Mouse (Mus musculus): ENCODE measurements around the gene Trcg1.

Gene Trcg1

GRCm38 (mm10) chr9:57233142-57233541, 3.2 kb upstream of the Trcg1 start:
- DNase-seq (ENCODE audit: low spot score in 2 of 2), result no peak

GRCm38 (mm10) chr9:57233767-57234166, 2.6 kb upstream of the Trcg1 start:
- DNase-seq (ENCODE audit: low spot score in 2 of 2), result no peak

GRCm38 (mm10) chr9:57237705-57238104, 1.3 kb downstream of the Trcg1 start:
- DNase-seq (ENCODE audit: low spot score in 2 of 2), result no peak

GRCm38 (mm10) chr9:57238220-57238619, 1.9 kb downstream of the Trcg1 start:
- DNase-seq (ENCODE audit: low spot score in 2 of 2), result no peak

- no peak for DNase-seq (ENCODE audit: low spot score in 2 of 2)
These were observed 4.8 kb downstream of the Trcg1 start for GRCm38 (mm10) chr9:57241111-57241510.

GRCm38 (mm10) chr9:57242916-57243315, 6.6 kb downstream of the Trcg1 start:
- DNase-seq (ENCODE audit: low spot score in 2 of 2), result no peak

- DNase-seq (ENCODE audit: low spot score in 2 of 2), result no peak
These were observed 7.8 kb downstream of the Trcg1 start for GRCm38 (mm10) chr9:57244106-57244685.

- no peak for DNase-seq (ENCODE audit: low spot score in 2 of 2)
These were observed 10.1 kb downstream of the Trcg1 start for GRCm38 (mm10) chr9:57246482-57246881.

GRCm38 (mm10) chr9:57247201-57247671, 10.9 kb downstream of the Trcg1 start:
- DNase-seq (ENCODE audit: low spot score in 2 of 2), result no peak

- DNase-seq (ENCODE audit: low spot score in 2 of 2), result no peak
These were observed 11.9 kb downstream of the Trcg1 start for GRCm38 (mm10) chr9:57248030-57248942.

- no peak for DNase-seq (ENCODE audit: low spot score in 2 of 2)
These were observed 13.7 kb downstream of the Trcg1 start for GRCm38 (mm10) chr9:57250026-57250425.

GRCm38 (mm10) chr9:57251139-57251538, 14.8 kb downstream of the Trcg1 start:
- DNase-seq (ENCODE audit: low spot score in 2 of 2), result no peak

GRCm38 (mm10) chr9:57254061-57254460, 17.7 kb downstream of the Trcg1 start:
- no peak for DNase-seq (ENCODE audit: low spot score in 2 of 2)

GRCm38 (mm10) chr9:57254823-57255495, 18.6 kb downstream of the Trcg1 start:
- DNase-seq (ENCODE audit: low spot score in 2 of 2), result no peak

- no peak for DNase-seq (ENCODE audit: low spot score in 2 of 2)
These were observed 20.0 kb downstream of the Trcg1 start for GRCm38 (mm10) chr9:57256309-57256708.

GRCm38 (mm10) chr9:57256861-57257260, 20.5 kb downstream of the Trcg1 start:
- DNase-seq (ENCODE audit: low spot score in 2 of 2), result no peak

- DNase-seq (ENCODE audit: low spot score in 2 of 2), result no peak
These were observed 21.3 kb downstream of the Trcg1 start for GRCm38 (mm10) chr9:57257627-57258026.

GRCm38 (mm10) chr9:57259736-57260135, 23.4 kb downstream of the Trcg1 start:
- DNase-seq (ENCODE audit: low spot score in 2 of 2), result peak; percentile 87 to 88

- no peak for DNase-seq (ENCODE audit: low spot score in 2 of 2)
These were observed 24.6 kb downstream of the Trcg1 start for GRCm38 (mm10) chr9:57260940-57261339.

- peak; percentile 20 to 36 for DNase-seq (ENCODE audit: low spot score in 2 of 2)
These were observed 25.2 kb downstream of the Trcg1 start for GRCm38 (mm10) chr9:57261516-57261912.

GRCm38 (mm10) chr9:57261913-57262794, 25.8 kb downstream of the Trcg1 start, which contains the start of gene 1700017B05Rik:
Gene 1700017B05Rik (minus strand): TSS chr9:57262612.
- peak; percentile 35 to 37 for DNase-seq (ENCODE audit: low spot score in 2 of 2)
